Mouse (Mus musculus): ENCODE measurements around the gene Zscan10. TPM values are rescaled to one million over a fixed set of nuclear protein-coding genes. Genes with fewer than 3 reads are reported as not detected.

The Zscan10 gene
- polyA plus RNA-seq, 2 experiments = not detected

DNA sequence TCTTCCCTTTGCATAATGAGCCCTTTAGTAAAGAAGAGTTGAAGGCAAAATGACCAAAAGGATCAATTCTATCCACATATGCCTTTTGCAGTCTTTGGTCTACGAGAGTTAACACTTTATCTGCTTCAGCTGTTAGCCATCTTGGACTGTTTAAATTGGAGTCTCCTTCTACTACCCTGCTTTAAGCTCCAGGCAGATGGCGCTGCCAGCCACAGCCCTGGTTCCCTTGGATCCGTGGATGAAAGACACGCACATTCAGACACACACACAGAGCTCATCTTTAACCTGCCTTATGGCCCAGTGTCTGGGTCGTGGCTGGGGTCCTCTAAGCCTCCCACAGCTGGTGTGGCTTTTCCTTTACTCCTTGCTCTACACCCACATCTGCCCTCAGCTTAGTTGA, 29.6 kb upstream of the Zscan10 start:
- no peaks in the 10 kb centered on the region for H3K9me3 ChIP-seq (ENCODE audit: control insufficient read depth, low read length)
- no peak overlapping the region for H3K4me2 ChIP-seq (ENCODE audit: low read depth)
- H3K9ac ChIP-seq (replicated peaks) = no peak overlapping the region
- WGBS (ENCODE audit: insufficient replicate concordance) = 19% methylated on average over 5 of the region's 5 CpGs
- ATAC-seq (ENCODE audit: insufficient read depth) (no peak), DNase-seq (ENCODE audit: low read depth in 3 of 3, low spot score in 3 of 3) (no peak)
- no peak overlapping the region for H3K4me3 ChIP-seq (ENCODE audit: insufficient read depth in 1 of 2, low read depth in 2 of 2, low read length in 2 of 2)
- H3K4me1 ChIP-seq (replicated peaks; ENCODE audit: control insufficient read depth in 2 of 2, insufficient read depth in 2 of 2, low read length in 1 of 2) = no peaks in the 10 kb centered on the region
- H3K36me3 ChIP-seq (replicated peaks; ENCODE audit: control insufficient read depth, insufficient read depth, low read depth) = no peaks in the 10 kb centered on the region
- peak; percentile 29; the same call in 1 of the 2 replicates for TF ChIP-seq CTCF (IDR thresholded peaks at IDR 0.05; ENCODE audit: low read depth)
- TF ChIP-seq EP300 (IDR thresholded peaks at IDR 0.05; ENCODE audit: low read depth) = no peak
- H3K27me3 ChIP-seq (ENCODE audit: control insufficient read depth, insufficient read depth, low read length) = no peaks in the 10 kb centered on the region
- no peak overlapping the region for H3K27ac ChIP-seq

DNA sequence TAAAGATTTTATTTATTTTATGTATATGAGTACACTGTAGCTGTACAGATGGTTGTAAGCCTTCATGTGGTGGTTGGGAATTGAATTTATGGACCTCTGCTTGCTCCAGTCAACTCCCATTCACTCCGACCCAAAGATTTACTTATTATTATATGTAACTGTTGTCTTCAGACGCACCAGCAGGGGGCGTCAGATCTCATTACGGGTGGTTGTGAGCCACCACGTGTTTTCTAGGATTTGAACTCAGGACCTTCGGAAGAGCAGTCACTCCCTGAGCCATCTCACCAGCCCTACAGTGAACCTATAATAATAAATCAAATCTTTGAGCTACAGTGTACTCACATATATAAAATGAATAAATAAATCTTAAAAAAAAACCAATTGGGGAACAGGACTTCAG, 28.6 kb upstream of the Zscan10 start:
- Histone ChIP-seq H3K36me3 (replicated peaks; ENCODE audit: control insufficient read depth, insufficient read depth, low read depth) (no peaks in the 10 kb centered on the region), H3K4me2 (ENCODE audit: low read depth) (no peak overlapping the region), H3K4me3 (ENCODE audit: insufficient read depth in 1 of 2, low read depth in 2 of 2, low read length in 2 of 2) (no peak overlapping the region), H3K4me1 (replicated peaks; ENCODE audit: control insufficient read depth in 2 of 2, insufficient read depth in 2 of 2, low read length in 1 of 2) (no peaks in the 10 kb centered on the region), H3K9me3 (ENCODE audit: control insufficient read depth, low read length) (no peaks in the 10 kb centered on the region), H3K27me3 (ENCODE audit: control insufficient read depth, insufficient read depth, low read length) (no peaks in the 10 kb centered on the region), H3K27ac (no peak overlapping the region), H3K9ac (replicated peaks) (no peak overlapping the region)
- DNase-seq (ENCODE audit: low read depth in 3 of 3, low spot score in 3 of 3) (no peak), ATAC-seq (ENCODE audit: insufficient read depth) (no peak)
- TF ChIP-seq CTCF (IDR thresholded peaks at IDR 0.05; ENCODE audit: low read depth) = peak; percentile 53
- TF ChIP-seq EP300 (IDR thresholded peaks at IDR 0.05; ENCODE audit: low read depth) = no peak
- 64% methylated on average over 6 of the region's 6 CpGs for WGBS (ENCODE audit: insufficient replicate concordance)

GRCm38 (mm10) chr17:23574130-23574529, 26.5 kb upstream of the Zscan10 start:
- ATAC-seq (ENCODE audit: insufficient read depth) (no peak), DNase-seq (ENCODE audit: low read depth in 3 of 3, low spot score in 3 of 3) (no peak)
- H3K4me1 ChIP-seq (replicated peaks; ENCODE audit: control insufficient read depth in 2 of 2, insufficient read depth in 2 of 2, low read length in 1 of 2) = no peaks in the 10 kb centered on the region
- WGBS (ENCODE audit: insufficient replicate concordance) = 72% methylated on average over 8 of the region's 8 CpGs
- no peak overlapping the region for H3K27ac ChIP-seq
- H3K9ac ChIP-seq (replicated peaks) = no peak overlapping the region
- TF ChIP-seq EP300 (IDR thresholded peaks at IDR 0.05; ENCODE audit: low read depth) (no peak), CTCF (IDR thresholded peaks at IDR 0.05; ENCODE audit: low read depth) (no peak)
- no peak overlapping the region for H3K4me3 ChIP-seq (ENCODE audit: insufficient read depth in 1 of 2, low read depth in 2 of 2, low read length in 2 of 2)
- no peaks in the 10 kb centered on the region for H3K27me3 ChIP-seq (ENCODE audit: control insufficient read depth, insufficient read depth, low read length)
- no peaks in the 10 kb centered on the region for H3K9me3 ChIP-seq (ENCODE audit: control insufficient read depth, low read length)
- no peaks in the 10 kb centered on the region for H3K36me3 ChIP-seq (replicated peaks; ENCODE audit: control insufficient read depth, insufficient read depth, low read depth)
- no peak overlapping the region for H3K4me2 ChIP-seq (ENCODE audit: low read depth)

- Histone ChIP-seq H3K4me3 (ENCODE audit: insufficient read depth in 1 of 2, low read depth in 2 of 2, low read length in 2 of 2) (no peak overlapping the region), H3K36me3 (replicated peaks; ENCODE audit: control insufficient read depth, insufficient read depth, low read depth) (no peaks in the 10 kb centered on the region), H3K9me3 (ENCODE audit: control insufficient read depth, low read length) (no peaks in the 10 kb centered on the region), H3K9ac (replicated peaks) (no peak overlapping the region), H3K27me3 (ENCODE audit: control insufficient read depth, insufficient read depth, low read length) (no peaks in the 10 kb centered on the region), H3K4me1 (replicated peaks; ENCODE audit: control insufficient read depth in 2 of 2, insufficient read depth in 2 of 2, low read length in 1 of 2) (no peaks in the 10 kb centered on the region), H3K27ac (no peak overlapping the region), H3K4me2 (ENCODE audit: low read depth) (no peak overlapping the region)
- DNase-seq (ENCODE audit: low read depth in 3 of 3, low spot score in 3 of 3) (no peak), ATAC-seq (ENCODE audit: insufficient read depth) (no peak)
- TF ChIP-seq EP300 (IDR thresholded peaks at IDR 0.05; ENCODE audit: low read depth) = no peak
- TF ChIP-seq CTCF (IDR thresholded peaks at IDR 0.05; ENCODE audit: low read depth) = no peak
- WGBS (ENCODE audit: insufficient replicate concordance) = 84% methylated on average over 38 of the region's 38 CpGs
Measured at GRCm38 (mm10) chr17:23575951-23576552, 24.6 kb upstream of the Zscan10 start.

DNA sequence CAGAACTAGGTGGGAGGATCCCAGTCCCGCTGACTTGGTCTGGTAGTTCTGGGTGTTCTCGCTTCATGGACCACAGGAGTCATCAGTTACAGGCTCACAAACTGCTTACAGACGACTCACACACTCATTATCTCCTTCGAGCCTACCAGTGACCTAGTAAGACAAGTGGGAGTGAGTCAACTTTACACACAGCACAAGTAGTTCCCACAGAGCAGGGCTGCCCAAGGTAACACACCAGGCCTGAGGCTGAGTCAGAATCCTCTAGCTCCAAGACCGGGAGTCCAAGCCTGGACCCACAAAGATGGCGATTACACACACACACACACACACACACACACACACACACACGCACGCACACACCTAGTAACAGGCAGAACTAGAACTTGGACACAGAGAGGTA, 15.9 kb upstream of the Zscan10 start:
- 63% methylated on average over 8 of the region's 8 CpGs for WGBS (ENCODE audit: insufficient replicate concordance)
- ATAC-seq (ENCODE audit: insufficient read depth) = no peak

More for the DNA sequence above, 15.9 kb upstream of the Zscan10 start:
- no peak overlapping the region for H3K4me3 ChIP-seq (ENCODE audit: insufficient read depth in 1 of 2, low read depth in 2 of 2, low read length in 2 of 2)
- no peak for DNase-seq (ENCODE audit: low read depth in 3 of 3, low spot score in 3 of 3)
- H3K9ac ChIP-seq (replicated peaks) = no peak overlapping the region
- H3K36me3 ChIP-seq (replicated peaks; ENCODE audit: control insufficient read depth, insufficient read depth, low read depth) = no peaks in the 10 kb centered on the region
- H3K4me1 ChIP-seq (replicated peaks; ENCODE audit: control insufficient read depth in 2 of 2, insufficient read depth in 2 of 2, low read length in 1 of 2) = peaks cover 0 to 5% of the 10 kb centered on the region in 2 experiments; a peak in 1 of 4 replicates
- no peaks in the 10 kb centered on the region for H3K9me3 ChIP-seq (ENCODE audit: control insufficient read depth, low read length)
- H3K4me2 ChIP-seq (ENCODE audit: low read depth) = no peak overlapping the region
- no peak for TF ChIP-seq EP300 (IDR thresholded peaks at IDR 0.05; ENCODE audit: low read depth)
- no peak for TF ChIP-seq CTCF (IDR thresholded peaks at IDR 0.05; ENCODE audit: low read depth)
- peaks cover 5% of the 10 kb centered on the region for H3K27me3 ChIP-seq (ENCODE audit: control insufficient read depth, insufficient read depth, low read length)
- H3K27ac ChIP-seq = no peak overlapping the region

Measured in liver, embryonic 14.5 days (tissue).